Mouse (Mus musculus): Measurements from ENCODE around the gene Cxadr. TPM values are rescaled to one million over a fixed set of nuclear protein-coding genes. Genes with fewer than 3 reads are reported as not detected.

Gene Cxadr
- total and polyA plus RNA-seq, 3 experiments, result 0.33 TPM; not detected in 2

DNA sequence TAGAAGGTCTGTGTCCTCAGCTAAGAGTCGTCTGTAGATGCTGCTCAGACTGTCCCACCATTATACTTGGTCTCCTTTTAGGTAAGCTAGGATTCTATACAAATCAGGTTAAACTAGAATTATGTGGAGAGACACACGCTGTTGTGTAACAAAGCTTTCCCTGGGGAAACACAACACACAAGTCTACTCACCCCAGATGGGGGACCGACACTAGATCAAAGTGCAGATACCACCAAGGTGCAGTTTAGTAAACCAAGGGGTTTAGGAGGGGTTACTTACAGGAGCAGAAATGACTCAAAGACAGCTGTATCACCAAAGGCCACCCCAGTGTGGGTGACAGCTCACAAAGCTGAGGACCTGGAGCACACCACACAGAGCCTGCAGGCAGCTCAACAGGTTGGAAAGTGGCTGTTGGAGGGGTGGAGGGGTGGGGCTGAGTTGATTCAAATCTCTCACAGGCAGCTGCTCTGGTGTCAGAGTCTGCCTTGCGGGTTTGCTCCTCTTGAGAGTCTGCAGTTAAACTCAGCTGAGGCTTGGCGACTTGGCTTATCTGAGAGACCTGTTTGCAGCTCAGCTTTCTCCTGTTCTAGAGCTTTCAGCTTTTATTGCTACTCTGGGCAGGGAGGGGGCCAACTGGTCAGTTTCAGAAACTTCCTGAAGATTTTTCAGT is 6.5 kb upstream of the Cxadr start:
- Histone ChIP-seq H3K27ac (ENCODE audit: control insufficient read depth, low read depth, low read length) (no peak overlapping the region), H3K4me1 (ENCODE audit: control insufficient read depth in 1 of 2, insufficient read depth in 2 of 2, low read length in 2 of 2) (no peaks in the 10 kb centered on the region; a peak in 1 of 4 replicates), H3K4me3 (ENCODE audit: control insufficient read depth in 1 of 2, insufficient read depth in 1 of 2, low read depth in 2 of 2, low read length in 2 of 2) (no peak overlapping the region), H3K9me3 (replicated peaks; ENCODE audit: insufficient read depth, low read length) (no peaks in the 10 kb centered on the region), H3K9ac (ENCODE audit: control insufficient read depth, low read depth, low read length, poor library complexity, severe bottlenecking) (no peak overlapping the region), H3K36me3 (ENCODE audit: control insufficient read depth in 1 of 2, insufficient read depth in 2 of 2, low read length in 2 of 2) (no peaks in the 10 kb centered on the region; a peak in 1 of 4 replicates), H3K27me3 (ENCODE audit: control insufficient read depth in 1 of 2, insufficient read depth in 2 of 2, low read length in 2 of 2) (no peaks in the 10 kb centered on the region; a peak in 1 of 4 replicates), H3K79me2 (ENCODE audit: control insufficient read depth, insufficient read depth, low read length, poor library complexity) (no peaks in the 10 kb centered on the region; the same call in 1 of the 2 replicates)
- peak; percentile 52 for DNase-seq (ENCODE audit: low read depth, low spot score)
- TF ChIP-seq EP300 (IDR thresholded peaks at IDR 0.05; ENCODE audit: low read depth in 1 of 2, low read length in 2 of 2) (0 out of 4 replicates have a peak, but pooled peaks of 1 of the 2 experiments have one; percentile 9), ETS1 (IDR thresholded peaks at IDR 0.05; ENCODE audit: low read depth, low read length) (peak; percentile 52; the same call in 1 of the 2 replicates), POLR2AphosphoS5 (IDR thresholded peaks at IDR 0.05; ENCODE audit: borderline replicate concordance, low read depth, low read length) (no peak)

DNA sequence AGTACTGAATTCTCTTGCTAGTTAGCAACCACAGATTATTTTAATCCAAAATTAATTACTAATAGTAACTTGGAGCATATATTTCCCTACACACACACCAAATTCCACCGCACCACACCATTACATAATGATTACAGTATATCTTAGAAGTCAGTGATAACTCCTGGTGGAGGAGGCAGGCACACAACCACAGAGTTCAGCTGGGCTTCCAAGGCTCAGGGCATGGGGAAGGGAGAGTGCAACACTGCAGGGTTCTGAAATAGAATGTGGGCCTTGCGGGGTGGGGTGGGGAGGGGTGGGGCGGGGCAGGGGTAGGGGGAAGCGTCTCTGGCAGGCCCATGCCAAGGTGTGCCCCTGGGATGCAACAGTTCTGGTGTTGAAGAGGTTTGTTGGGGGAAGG is 5.7 kb upstream of the Cxadr start:
- H3K9ac ChIP-seq (ENCODE audit: control insufficient read depth, low read depth, low read length, poor library complexity, severe bottlenecking), result no peak overlapping the region
- H3K27me3 ChIP-seq (ENCODE audit: control insufficient read depth in 1 of 2, insufficient read depth in 2 of 2, low read length in 2 of 2), result no peaks in the 10 kb centered on the region; a peak in 1 of 4 replicates
- no peak for DNase-seq (ENCODE audit: low read depth, low spot score)
- H3K4me3 ChIP-seq (ENCODE audit: control insufficient read depth in 1 of 2, insufficient read depth in 1 of 2, low read depth in 2 of 2, low read length in 2 of 2), result no peak overlapping the region
- no peaks in the 10 kb centered on the region; a peak in 1 of 4 replicates for H3K36me3 ChIP-seq (ENCODE audit: control insufficient read depth in 1 of 2, insufficient read depth in 2 of 2, low read length in 2 of 2)
- no peaks in the 10 kb centered on the region; the same call in 1 of the 2 replicates for H3K79me2 ChIP-seq (ENCODE audit: control insufficient read depth, insufficient read depth, low read length, poor library complexity)
- no peak overlapping the region for H3K27ac ChIP-seq (ENCODE audit: control insufficient read depth, low read depth, low read length)
- no peaks in the 10 kb centered on the region; a peak in 1 of 4 replicates for H3K4me1 ChIP-seq (ENCODE audit: control insufficient read depth in 1 of 2, insufficient read depth in 2 of 2, low read length in 2 of 2)
- no peaks in the 10 kb centered on the region for H3K9me3 ChIP-seq (replicated peaks; ENCODE audit: insufficient read depth, low read length)
- TF ChIP-seq TAL1 (IDR thresholded peaks at IDR 0.05; ENCODE audit: low read length) (no peak), USF2 (IDR thresholded peaks at IDR 0.05; ENCODE audit: borderline replicate concordance in 1 of 2, insufficient read depth in 1 of 2, low read depth in 1 of 2, low read length in 2 of 2) (no peak), ZMIZ1 (IDR thresholded peaks at IDR 0.05; ENCODE audit: low read depth, low read length) (no peak), UBTF (IDR thresholded peaks at IDR 0.05; ENCODE audit: borderline replicate concordance, insufficient read depth, low read depth, low read length) (no peak), NRF1 (IDR thresholded peaks at IDR 0.05; ENCODE audit: insufficient read depth, low read depth, low read length, poor library complexity, severe bottlenecking) (no peak), MAZ (IDR thresholded peaks at IDR 0.05; ENCODE audit: low read depth, low read length) (no peak), MEF2A (IDR thresholded peaks at IDR 0.05; ENCODE audit: extremely low read depth, insufficient replicate concordance, low read depth, low read length, poor library complexity, severe bottlenecking) (no peak), MYB (IDR thresholded peaks at IDR 0.05; ENCODE audit: low read depth, low read length) (no peak), RAD21 (IDR thresholded peaks at IDR 0.05; ENCODE audit: low read depth, low read length) (no peak), CTCF (IDR thresholded peaks at IDR 0.05 in 2 of 3, conservative IDR thresholded peaks at IDR 0.05 in 1 of 3; ENCODE audit: control insufficient read depth in 1 of 3, insufficient read depth in 1 of 3, low read depth in 2 of 3, low read length in 3 of 3, poor library complexity in 1 of 3, severe bottlenecking in 1 of 3) (no peak), GATA1 (IDR thresholded peaks at IDR 0.05; ENCODE audit: low read depth, low read length) (no peak)
